Mouse (Mus musculus) forebrain, embryonic 14.5 days (tissue): ENCODE data around the gene Gm20388. TPM values are rescaled to one million over a fixed set of nuclear protein-coding genes. Genes with fewer than 3 reads are reported as not detected.

Source experiments
- ATAC-seq: fragments of 200-750 bp; cut with Nextera tagmentation; 2 replicates; pipeline ENCODE4 v1.8.0; 2017; ENCODE audit warnings: mild to moderate bottlenecking, moderate library complexity
- DNase-seq: peaks from one replicate; pipeline ENCODE4 v3.0.0-alpha.2; 2015; ENCODE audit warnings: low spot score
- H3K27ac ChIP-seq: fragments of 300-500 bp; sonication (generic); 2 replicates; pipeline ENCODE4 v1.5.1; 2014; ENCODE audit warnings: low read depth, mild to moderate bottlenecking, control low read depth, low read length, moderate library complexity
- H3K27me3 ChIP-seq: fragments of 300-500 bp; sonication (generic); replicated peaks from 2 replicates; pipeline ENCODE4 v1.6.1; 2014; ENCODE audit warnings: low read length, control low read depth, mixed read lengths; ENCODE audit not compliant: control insufficient read depth, insufficient read depth
- H3K36me3 ChIP-seq: fragments of 300-500 bp; sonication (generic); 2 replicates; pipeline ENCODE4 v1.6.1; 2014; ENCODE audit warnings: low read length, control low read depth; ENCODE audit not compliant: control insufficient read depth, insufficient read depth
- H3K4me1 ChIP-seq: fragments of 300-500 bp; sonication (generic); 2 replicates; pipeline ENCODE4 v1.6.1; 2014; ENCODE audit warnings: antibody characterized with exemption, low read length, control low read depth; ENCODE audit not compliant: control insufficient read depth, insufficient read depth
- H3K4me2 ChIP-seq: fragments of 300-500 bp; sonication (generic); 2 replicates; pipeline ENCODE4 v1.6.1; 2014; ENCODE audit warnings: mild to moderate bottlenecking, control low read depth, low read length
- H3K4me3 ChIP-seq: fragments of 300-500 bp; sonication (generic); 2 replicates; pipeline ENCODE4 v1.5.1; 2014; ENCODE audit warnings: low read depth, low read length, control low read depth
- H3K9ac ChIP-seq: fragments of 300-500 bp; sonication (generic); 2 replicates; pipeline ENCODE4 v1.6.1; 2014; ENCODE audit warnings: mild to moderate bottlenecking, low read length, control low read depth, moderate library complexity
- H3K9me3 ChIP-seq: fragments of 300-500 bp; sonication (generic); replicated peaks from 2 replicates; pipeline ENCODE4 v1.6.1; 2016; ENCODE audit warnings: low read length, control low read depth, mixed read lengths; ENCODE audit not compliant: control insufficient read depth
- WGBS: fragments of 180-500 bp; shearing (Covaris S2); extraction: QIAGEN DNeasy Blood & Tissue Kit; methylation state at CpG from one replicate; pipeline ENCODE4 v1.1.7; 2014; 5-methylcytosine and 5-hydroxymethylcytosine counted together
- polyA plus RNA-seq: library from polyadenylated mRNA; unstranded; fragments of >200 nt; fragmentation: Nextera tagmentation; extraction: Ambion mirVana; gene quantifications from 2 replicates; pipeline ENCODE4 v1.2.1, GENCODE M21; 2014

Gene Gm20388
- polyA plus RNA-seq, 1 experiment from 2014 or later, result 7.4 TPM

DNA sequence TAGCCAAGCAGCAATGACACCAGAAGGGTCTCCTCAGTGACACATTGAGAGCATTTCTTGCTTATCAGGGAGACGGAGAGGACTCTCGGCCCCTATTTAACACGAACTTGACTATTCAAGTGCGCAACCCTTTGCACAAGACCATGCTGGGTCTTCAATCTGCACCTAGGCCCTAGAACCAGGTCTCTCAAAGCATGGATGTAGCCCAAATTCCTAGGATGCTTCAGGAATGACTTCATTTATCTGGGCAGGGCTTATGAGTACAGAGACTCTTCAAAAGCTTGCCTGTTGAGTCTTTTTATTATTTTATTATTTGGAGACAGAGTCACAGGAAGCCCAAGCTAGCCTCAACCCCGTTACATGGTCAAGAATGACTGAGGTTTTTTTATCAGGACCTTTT lies 3373.9 kb downstream of the Gm20388 start:
- H3K9me3 ChIP-seq, result no peaks in the 10 kb centered on the region
- no peak overlapping the region for H3K9ac ChIP-seq
- no peaks in the 10 kb centered on the region for H3K4me1 ChIP-seq
- H3K36me3 ChIP-seq, result peaks cover 17% of the 10 kb centered on the region
- H3K4me3 ChIP-seq, result no peak overlapping the region
- H3K27ac ChIP-seq, result no peak overlapping the region
- DNase-seq (no peak), ATAC-seq (no peak)
- no peaks in the 10 kb centered on the region for H3K27me3 ChIP-seq
- H3K4me2 ChIP-seq, result no peak overlapping the region
- WGBS, result 90% methylated on average over 5 of the region's 5 CpGs

DNA sequence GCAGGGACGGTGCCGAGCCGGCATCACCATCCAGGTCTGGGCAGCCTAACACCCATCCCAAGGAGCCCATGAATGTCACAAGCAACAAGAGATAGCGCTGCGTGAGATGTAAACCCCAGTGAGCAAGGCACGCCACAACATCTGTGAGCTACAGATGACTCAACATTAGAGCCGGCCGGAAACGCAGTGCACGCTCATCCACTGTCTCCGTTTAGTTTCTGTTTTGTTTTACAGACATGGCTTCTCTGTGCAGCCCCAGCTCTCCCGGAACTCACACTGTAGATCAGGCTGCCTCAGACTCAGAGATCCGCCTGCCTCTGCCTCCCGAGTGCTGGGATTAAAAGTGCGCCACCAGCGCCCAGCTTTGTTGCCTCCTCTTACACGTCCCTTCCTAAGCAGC lies 3376.7 kb downstream of the Gm20388 start:
- Histone ChIP-seq H3K9ac (no peak overlapping the region), H3K27ac (no peak overlapping the region), H3K9me3 (no peaks in the 10 kb centered on the region), H3K27me3 (no peaks in the 10 kb centered on the region), H3K4me2 (no peak overlapping the region), H3K4me3 (no peak overlapping the region), H3K36me3 (peaks cover 13% of the 10 kb centered on the region), H3K4me1 (no peaks in the 10 kb centered on the region)
- DNase-seq (no peak), ATAC-seq (no peak)
- WGBS, result 96% methylated on average over 17 of the region's 17 CpGs

DNA sequence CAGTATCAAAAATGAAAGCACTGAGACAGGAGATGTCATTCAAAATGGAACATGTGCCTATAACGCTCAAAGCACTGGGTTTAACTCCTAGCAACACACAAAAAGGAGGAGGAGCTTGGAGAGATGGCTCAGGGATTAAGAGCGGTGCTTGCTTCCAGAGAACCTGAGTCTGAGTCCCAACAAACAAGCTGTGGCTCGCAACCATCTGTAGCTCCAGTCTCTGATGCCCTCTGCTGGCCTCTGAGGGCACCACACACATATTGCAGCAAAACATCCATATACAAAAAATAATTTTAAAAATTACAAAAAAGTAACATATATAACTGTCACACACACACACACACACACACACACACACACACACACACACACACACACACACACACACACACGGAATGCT lies 3379.5 kb downstream of the Gm20388 start:
- H3K9ac ChIP-seq, result no peak overlapping the region
- H3K27me3 ChIP-seq, result no peaks in the 10 kb centered on the region
- H3K4me3 ChIP-seq, result no peak overlapping the region
- no peaks in the 10 kb centered on the region for H3K4me1 ChIP-seq
- H3K27ac ChIP-seq, result no peak overlapping the region
- H3K36me3 ChIP-seq, result peaks cover 16% of the 10 kb centered on the region
- H3K4me2 ChIP-seq, result no peak overlapping the region
- H3K9me3 ChIP-seq, result no peaks in the 10 kb centered on the region
- DNase-seq (peak; percentile 2), ATAC-seq (no peak)
- 83% methylated on average over 4 of the region's 4 CpGs for WGBS

DNA sequence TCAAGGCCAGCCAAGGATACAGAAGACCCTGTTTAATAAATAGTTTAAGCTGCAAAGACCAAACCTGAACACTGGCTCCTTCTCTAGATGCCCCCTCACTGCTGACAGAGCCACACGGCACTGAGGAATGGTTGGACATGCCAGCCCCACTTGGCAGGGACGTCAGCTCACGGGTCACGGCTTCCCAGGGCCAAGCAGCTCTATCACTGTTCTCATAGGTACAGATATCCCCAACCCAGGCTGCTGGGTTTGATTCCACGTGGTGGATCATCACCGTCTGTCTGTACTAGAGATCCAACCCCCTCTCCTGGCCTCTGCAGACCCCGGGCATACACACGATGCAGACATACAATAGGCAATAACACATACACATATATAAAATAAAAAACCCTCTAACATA lies 3380.0 kb downstream of the Gm20388 start:
- H3K4me2 ChIP-seq, result no peak overlapping the region
- no peak overlapping the region for H3K9ac ChIP-seq
- no peaks in the 10 kb centered on the region for H3K27me3 ChIP-seq
- no peak overlapping the region for H3K4me3 ChIP-seq
- DNase-seq, result no peak
- WGBS, result 92% methylated on average over 8 of the region's 8 CpGs
- H3K4me1 ChIP-seq, result no peaks in the 10 kb centered on the region
- H3K27ac ChIP-seq, result no peak overlapping the region
- no peaks in the 10 kb centered on the region for H3K9me3 ChIP-seq
- no peak for ATAC-seq
- H3K36me3 ChIP-seq, result peaks cover 16% of the 10 kb centered on the region

DNA sequence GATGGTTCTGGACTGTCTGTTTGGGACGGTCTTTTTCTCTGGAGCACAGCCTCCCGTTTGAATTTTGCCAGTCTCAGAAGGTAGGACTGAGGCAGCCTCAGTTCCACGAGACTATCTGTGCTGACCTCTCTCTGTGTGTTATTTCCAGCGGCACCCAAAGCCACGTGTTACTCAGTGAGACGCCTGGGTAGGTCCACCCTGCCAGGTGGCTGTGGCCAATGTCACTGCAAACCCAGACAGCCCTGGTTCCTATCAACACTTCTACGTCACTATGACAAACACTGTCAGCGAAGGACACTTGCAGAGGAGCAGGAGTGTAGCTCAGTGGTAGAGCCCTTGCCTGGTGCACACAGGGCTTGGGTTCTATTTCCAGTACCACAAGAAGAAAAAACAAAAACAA lies 3381.1 kb downstream of the Gm20388 start:
- Histone ChIP-seq H3K4me3 (no peak overlapping the region), H3K27ac (no peak overlapping the region), H3K9me3 (no peaks in the 10 kb centered on the region), H3K9ac (no peak overlapping the region), H3K27me3 (no peaks in the 10 kb centered on the region), H3K4me2 (no peak overlapping the region), H3K36me3 (peaks cover 16% of the 10 kb centered on the region), H3K4me1 (no peaks in the 10 kb centered on the region)
- WGBS, result 93% methylated on average over 8 of the region's 8 CpGs
- DNase-seq (no peak), ATAC-seq (no peak)

DNA sequence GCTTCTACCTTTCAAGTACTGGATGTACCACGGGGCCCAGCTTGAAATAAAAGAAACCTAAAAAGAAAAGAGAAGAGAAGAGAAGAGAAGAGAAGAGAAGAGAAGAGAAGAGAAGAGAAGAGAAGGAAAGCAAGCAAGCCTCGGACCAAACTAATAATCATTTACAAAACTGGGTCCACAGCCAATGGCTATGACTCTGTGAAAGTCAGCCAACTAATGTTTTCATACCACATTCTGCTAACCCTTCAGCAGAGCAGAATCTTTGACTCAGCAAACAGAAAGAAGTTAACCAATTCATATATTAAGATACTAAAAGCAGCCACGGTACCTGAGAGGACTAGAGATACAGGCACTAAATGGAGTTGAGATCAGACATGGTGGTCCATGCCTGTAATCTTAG lies 3381.6 kb downstream of the Gm20388 start:
- no peak overlapping the region for H3K4me2 ChIP-seq
- no peak overlapping the region for H3K9ac ChIP-seq
- 88% methylated on average over 3 of the region's 3 CpGs for WGBS
- no peaks in the 10 kb centered on the region for H3K27me3 ChIP-seq
- H3K9me3 ChIP-seq, result no peaks in the 10 kb centered on the region
- no peak overlapping the region for H3K27ac ChIP-seq
- ATAC-seq, result no peak
- DNase-seq, result no peak
- no peak overlapping the region for H3K4me3 ChIP-seq
- peaks cover 16% of the 10 kb centered on the region for H3K36me3 ChIP-seq
- no peaks in the 10 kb centered on the region for H3K4me1 ChIP-seq

DNA sequence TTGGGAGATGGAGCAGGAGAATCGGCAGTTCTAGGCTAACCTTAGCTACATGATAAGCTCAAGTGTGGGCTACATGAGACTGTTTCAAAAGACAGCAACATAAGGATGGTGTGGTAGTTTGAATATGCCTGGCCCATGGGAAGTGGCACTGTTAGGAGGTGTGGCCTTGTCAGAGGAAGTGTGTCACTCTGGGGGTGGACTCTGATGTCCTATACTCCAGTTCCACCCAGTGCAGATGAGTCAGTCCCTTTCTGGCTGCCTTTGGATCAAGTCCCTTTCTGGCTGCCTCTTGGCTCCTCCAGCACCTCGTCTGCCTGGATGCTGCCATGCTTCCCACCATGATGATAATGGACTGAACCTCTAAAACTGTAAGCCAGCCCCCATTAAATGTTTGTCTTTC lies 3382.1 kb downstream of the Gm20388 start:
- no peak overlapping the region for H3K4me3 ChIP-seq
- H3K27ac ChIP-seq, result no peak overlapping the region
- peaks cover 15% of the 10 kb centered on the region for H3K36me3 ChIP-seq
- H3K9me3 ChIP-seq, result no peaks in the 10 kb centered on the region
- no peak overlapping the region for H3K4me2 ChIP-seq
- DNase-seq (no peak), ATAC-seq (no peak)
- H3K27me3 ChIP-seq, result no peaks in the 10 kb centered on the region
- WGBS, result 92% methylated on average over 2 of the region's 2 CpGs
- no peaks in the 10 kb centered on the region for H3K4me1 ChIP-seq
- H3K9ac ChIP-seq, result no peak overlapping the region

DNA sequence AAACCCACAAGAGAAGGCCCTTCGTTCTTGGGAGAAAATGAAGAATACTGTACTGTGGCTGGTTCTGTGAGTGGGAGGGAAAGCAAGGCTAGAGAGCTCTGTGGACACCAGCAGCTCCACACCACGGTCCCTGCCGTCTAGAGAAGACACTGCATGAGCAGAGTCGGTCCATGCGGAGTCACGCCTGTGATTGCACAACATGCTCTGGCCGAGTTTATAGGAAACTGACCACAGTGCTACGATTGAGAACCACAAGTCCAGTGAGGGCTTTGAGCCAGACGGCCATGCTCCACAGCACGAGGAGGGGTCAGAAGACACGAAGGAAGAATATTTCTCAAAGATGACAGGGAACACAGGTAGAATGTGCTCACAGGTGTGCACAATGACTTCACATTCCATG lies 3387.7 kb downstream of the Gm20388 start:
- Histone ChIP-seq H3K4me3 (no peak overlapping the region), H3K27ac (no peak overlapping the region), H3K4me1 (no peaks in the 10 kb centered on the region), H3K36me3 (peaks cover 7% of the 10 kb centered on the region; the same call in 1 of the 2 replicates), H3K9ac (no peak overlapping the region), H3K9me3 (no peaks in the 10 kb centered on the region), H3K4me2 (no peak overlapping the region), H3K27me3 (no peaks in the 10 kb centered on the region)
- ATAC-seq, result no peak
- 94% methylated on average over 11 of the region's 11 CpGs for WGBS
- DNase-seq, result no peak

DNA sequence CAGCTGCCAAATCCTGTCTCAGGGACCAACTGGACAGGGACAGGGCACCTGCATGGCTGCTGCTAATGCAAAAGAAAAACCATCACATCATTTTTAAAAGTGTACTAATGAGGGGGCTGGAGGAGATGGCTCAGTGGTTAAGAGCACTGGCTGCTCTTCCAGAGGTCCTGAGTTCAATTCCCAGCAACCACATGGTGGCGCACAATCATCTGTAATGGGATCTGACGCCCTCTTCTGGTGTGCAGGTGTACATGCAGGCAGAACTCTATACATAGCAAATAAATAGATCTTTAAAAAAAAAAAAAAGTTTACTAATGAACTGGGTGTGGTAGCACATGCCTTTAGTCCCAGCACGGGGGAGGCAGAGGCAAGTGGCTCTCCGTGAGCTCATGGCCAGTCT lies 3398.1 kb downstream of the Gm20388 start:
- DNase-seq (no peak), ATAC-seq (no peak)

More for the DNA sequence above, 3398.1 kb downstream of the Gm20388 start:
- no peaks in the 10 kb centered on the region for H3K4me1 ChIP-seq
- H3K4me3 ChIP-seq, result no peak overlapping the region
- no peak overlapping the region for H3K9ac ChIP-seq
- no peak overlapping the region for H3K27ac ChIP-seq
- no peaks in the 10 kb centered on the region for H3K27me3 ChIP-seq
- no peak overlapping the region for H3K4me2 ChIP-seq
- 71% methylated on average over 4 of the region's 4 CpGs for WGBS
- H3K9me3 ChIP-seq, result no peaks in the 10 kb centered on the region
- H3K36me3 ChIP-seq, result peaks cover 16% of the 10 kb centered on the region; the same call in 1 of the 2 replicates
